Mouse (Mus musculus): ENCODE results near the gene Cdc37.

- TF ChIP-seq CTCF (IDR thresholded peaks at IDR 0.05; ENCODE audit: extremely low read depth, insufficient read depth, low read length) (no peak), POLR2A (IDR thresholded peaks at IDR 0.05; ENCODE audit: extremely low read depth, insufficient read depth, low read length) (no peak)
Measured at GRCm38 (mm10) chr9:21090537-21090936, 59.2 kb downstream of the Cdc37 start.
